Mouse (Mus musculus) neural tube, embryonic 11.5 days (tissue): ENCODE measurements around the gene Egfl8. TPM values are rescaled to one million over a fixed set of nuclear protein-coding genes. Genes with fewer than 3 reads are reported as not detected.
A peak's percentile ranks its signal among the peaks of the same experiment; 100 is the strongest.

Experiments
- ATAC-seq: fragments of 200-750 bp; cut with Nextera tagmentation; 2 replicates; pipeline ENCODE4 v1.8.0; 2017; ENCODE audit warnings: moderate number of reproducible peaks, mild to moderate bottlenecking, moderate TSS enrichment, moderate library complexity; ENCODE audit not compliant: insufficient read depth, low FRiP score, low TSS enrichment
- DNase-seq: peaks from one replicate; pipeline ENCODE4 v3.0.0-alpha.2; 2015; ENCODE audit warnings: low spot score
- H3K27ac ChIP-seq: fragments of 300-500 bp; sonication (generic); 2 replicates; pipeline ENCODE4 v1.5.1; 2014; ENCODE audit warnings: low read depth, mild to moderate bottlenecking, low read length
- H3K27me3 ChIP-seq: fragments of 300-500 bp; sonication (generic); 2 replicates; pipeline ENCODE4 v1.6.1; 2014; ENCODE audit warnings: mild to moderate bottlenecking, low read length, mixed read lengths; ENCODE audit not compliant: control insufficient read depth, insufficient read depth
- H3K36me3 ChIP-seq: fragments of 300-500 bp; sonication (generic); 2 replicates; pipeline ENCODE4 v1.6.1; 2014; ENCODE audit warnings: mild to moderate bottlenecking, low read length, moderate library complexity, mixed read lengths; ENCODE audit not compliant: control insufficient read depth, insufficient read depth
- H3K4me1 ChIP-seq: fragments of 300-500 bp; sonication (generic); 2 replicates; pipeline ENCODE4 v1.6.1; 2014; ENCODE audit warnings: low read length, mixed read lengths; ENCODE audit not compliant: control insufficient read depth, insufficient read depth
- H3K4me2 ChIP-seq: fragments of 300-500 bp; sonication (generic); 2 replicates; pipeline ENCODE4 v1.6.1; 2014; ENCODE audit warnings: low read depth, mild to moderate bottlenecking, moderate library complexity
- H3K4me3 ChIP-seq: fragments of 300-500 bp; sonication (generic); 2 replicates; pipeline ENCODE4 v1.5.1; 2014; ENCODE audit warnings: low read depth, low read length
- H3K9ac ChIP-seq: fragments of 300-500 bp; sonication (generic); 2 replicates; pipeline ENCODE4 v1.6.1; 2014; ENCODE audit warnings: mild to moderate bottlenecking, low read length
- H3K9me3 ChIP-seq: fragments of 300-500 bp; sonication (generic); 2 replicates; pipeline ENCODE4 v1.6.1; 2016; ENCODE audit warnings: low read length; ENCODE audit not compliant: control insufficient read depth
- WGBS: fragments of 180-500 bp; shearing (Covaris S2); extraction: QIAGEN DNeasy Blood & Tissue Kit; methylation state at CpG from one replicate; pipeline ENCODE4 v1.1.7; 2014; 5-methylcytosine and 5-hydroxymethylcytosine counted together
- polyA plus RNA-seq: library from polyadenylated mRNA; unstranded; fragments of >200 nt; fragmentation: Nextera tagmentation; extraction: Ambion mirVana; gene quantifications from 2 replicates; pipeline ENCODE4 v1.2.1, GENCODE M21; 2014

The Egfl8 gene
- polyA plus RNA-seq, 1 experiment from 2014 or later = 12.1 TPM

DNA sequence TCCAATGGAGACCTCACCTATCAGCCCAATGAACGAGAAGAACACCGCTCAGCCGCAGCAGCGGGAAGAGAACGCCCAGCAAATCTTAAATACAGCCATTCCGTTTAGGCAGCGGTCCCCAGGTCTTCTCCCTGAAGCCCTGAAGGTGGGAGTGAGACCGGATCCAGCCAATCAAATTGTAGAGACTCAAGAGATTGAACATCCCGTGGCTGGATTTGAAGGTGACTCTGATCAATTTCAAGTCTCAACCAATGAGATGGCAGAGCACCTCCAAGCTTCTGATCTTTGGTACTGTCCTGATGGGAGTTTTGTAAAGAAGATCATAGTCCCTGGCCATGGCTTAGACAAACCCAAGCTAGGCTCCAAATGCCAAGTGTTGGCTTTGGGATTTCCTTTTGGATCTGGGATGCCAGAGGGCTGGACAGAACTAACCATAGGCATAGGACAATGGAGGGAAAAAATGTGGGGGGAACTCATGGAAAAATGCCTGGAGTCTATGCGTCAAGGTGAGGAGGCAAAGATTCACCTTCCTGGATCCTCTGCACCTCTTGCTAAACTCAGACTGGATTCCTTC, 29.6 kb upstream of the Egfl8 start:
- ATAC-seq (no peak), DNase-seq (no peak)
- H3K4me1 ChIP-seq = peaks cover 17% of the 10 kb centered on the region
- whole genome bisulfite sequencing = 46% methylated on average over 10 of the region's 10 CpGs
- H3K9me3 ChIP-seq = no peaks in the 10 kb centered on the region
- no peak overlapping the region for H3K27ac ChIP-seq
- H3K9ac ChIP-seq = peak overlapping the region; percentile 55
- H3K4me3 ChIP-seq = peak overlapping the region; percentile 50
- no peaks in the 10 kb centered on the region for H3K27me3 ChIP-seq
- H3K36me3 ChIP-seq = peaks cover 2% of the 10 kb centered on the region; the same call in 1 of the 2 replicates
- peak overlapping the region; percentile 61 for H3K4me2 ChIP-seq

DNA sequence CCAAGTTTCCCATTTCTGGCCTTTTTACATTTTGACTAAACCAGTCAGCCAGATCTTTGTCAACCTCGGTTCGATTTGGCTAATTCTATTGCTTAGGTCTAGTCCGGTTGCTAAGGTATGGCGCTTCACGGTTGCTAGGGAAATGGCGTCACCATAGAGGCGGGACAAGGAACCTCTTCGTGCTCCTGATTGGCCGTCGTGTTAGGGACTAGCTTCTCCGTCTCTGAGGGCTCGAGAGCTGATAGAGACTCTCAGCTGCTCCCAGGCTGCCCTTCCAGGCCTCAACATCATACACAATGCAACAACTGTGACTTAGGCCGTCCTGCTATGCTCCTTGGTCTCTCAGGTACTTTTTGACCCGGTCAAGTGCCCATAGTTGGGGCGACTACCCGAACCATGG, 28.8 kb upstream of the Egfl8 start, which contains the start of gene Fkbpl:
Fkbpl (plus strand) TSS at position 157 of the 400 bp plus-strand sequence.
- no peaks in the 10 kb centered on the region for H3K27me3 ChIP-seq
- no peaks in the 10 kb centered on the region for H3K9me3 ChIP-seq
- peak; percentile 95 for DNase-seq
- peaks cover 17% of the 10 kb centered on the region for H3K4me1 ChIP-seq
- peak within 1 kb of the TSS; percentile 50 for H3K4me3 ChIP-seq
- H3K9ac ChIP-seq = peak within 1 kb of the TSS; percentile 55
- peak; percentile 70 for ATAC-seq
- WGBS = under 1% methylated on average over 16 of the region's 16 CpGs
- H3K27ac ChIP-seq = no peak within 1 kb of the TSS
- H3K4me2 ChIP-seq = peak within 1 kb of the TSS; percentile 61
- no peaks in the 10 kb centered on the region for H3K36me3 ChIP-seq

DNA sequence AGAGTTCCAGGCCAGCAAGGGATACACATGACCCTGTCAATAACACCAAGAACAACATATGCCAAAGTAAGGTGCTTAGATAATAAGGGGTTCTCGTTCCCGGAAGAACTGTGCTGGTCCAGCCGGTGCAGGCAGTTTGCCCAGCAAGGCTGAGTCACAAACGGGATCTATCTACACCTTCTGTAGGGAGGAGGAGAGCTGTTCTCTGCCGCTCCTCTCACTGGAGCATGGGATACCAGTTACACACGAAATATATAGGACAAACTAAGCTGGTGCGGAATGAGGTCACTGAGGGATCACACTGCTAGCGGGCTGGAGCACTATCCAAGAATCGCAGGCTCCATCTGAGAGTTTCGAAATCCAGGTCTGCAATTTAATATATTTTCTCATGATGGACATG, 28.2 kb upstream of the Egfl8 start:
- H3K4me1 ChIP-seq = peaks cover 17% of the 10 kb centered on the region
- H3K27me3 ChIP-seq = no peaks in the 10 kb centered on the region
- H3K9ac ChIP-seq = no peak overlapping the region
- H3K36me3 ChIP-seq = no peaks in the 10 kb centered on the region
- no peak for ATAC-seq
- no peak overlapping the region for H3K27ac ChIP-seq
- 84% methylated on average over 10 of the region's 10 CpGs for WGBS
- H3K4me3 ChIP-seq = no peak overlapping the region
- H3K9me3 ChIP-seq = no peaks in the 10 kb centered on the region
- DNase-seq = no peak
- no peak overlapping the region for H3K4me2 ChIP-seq

DNA sequence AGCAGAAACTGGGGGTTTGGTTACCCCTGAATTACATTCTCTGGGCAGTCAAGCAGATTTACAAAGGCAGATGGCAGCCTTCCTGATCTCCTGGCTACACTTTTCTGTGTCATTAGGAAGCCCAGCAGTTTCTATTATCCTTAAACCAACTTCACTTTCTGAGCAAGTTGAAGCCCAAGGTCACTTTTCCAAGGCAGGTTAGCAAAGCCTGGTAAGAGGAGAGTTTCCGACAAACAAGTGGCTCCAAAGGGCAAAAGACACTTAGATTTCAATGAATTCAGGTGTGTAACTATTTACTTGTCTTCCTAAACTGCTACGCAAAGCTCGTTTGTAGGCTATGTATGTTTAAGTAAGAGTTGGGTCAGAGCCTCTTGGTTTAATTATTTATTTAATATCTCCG, 27.6 kb upstream of the Egfl8 start:
- Histone ChIP-seq H3K4me1 (peaks cover 16% of the 10 kb centered on the region), H3K9ac (no peak overlapping the region), H3K9me3 (no peaks in the 10 kb centered on the region), H3K36me3 (no peaks in the 10 kb centered on the region), H3K4me2 (no peak overlapping the region), H3K4me3 (no peak overlapping the region), H3K27ac (no peak overlapping the region), H3K27me3 (no peaks in the 10 kb centered on the region)
- WGBS = 89% methylated on average over 4 of the region's 4 CpGs
- DNase-seq = no peak
- no peak for ATAC-seq

DNA sequence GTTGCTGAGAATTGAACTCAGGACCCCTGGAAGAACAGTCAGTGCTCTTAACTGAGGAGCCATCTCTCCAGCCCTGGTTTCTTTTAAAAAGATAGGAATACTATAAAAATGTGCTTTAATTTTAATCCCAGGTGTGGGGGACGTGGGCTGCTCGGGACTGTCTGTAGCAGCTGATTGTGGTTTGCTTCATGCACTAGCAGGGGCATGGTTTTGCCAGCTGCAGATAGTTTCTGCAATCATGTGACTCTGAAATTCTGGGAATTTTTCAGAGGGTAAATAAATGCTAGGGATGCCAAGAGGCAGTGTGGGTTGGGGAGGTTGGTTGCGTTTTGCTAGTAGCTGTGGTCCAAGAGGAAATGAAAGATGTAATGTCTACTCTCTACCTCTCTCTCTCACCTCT, 26.2 kb upstream of the Egfl8 start:
- no peak for DNase-seq
- Histone ChIP-seq H3K4me1 (peaks cover 6% of the 10 kb centered on the region), H3K27ac (peak overlapping the region; percentile 58; the same call in 1 of the 2 replicates), H3K4me3 (no peak overlapping the region), H3K27me3 (no peaks in the 10 kb centered on the region), H3K36me3 (no peaks in the 10 kb centered on the region), H3K9me3 (no peaks in the 10 kb centered on the region), H3K9ac (no peak overlapping the region), H3K4me2 (no peak overlapping the region)
- 90% methylated on average over 3 of the region's 3 CpGs for WGBS
- ATAC-seq = no peak

DNA sequence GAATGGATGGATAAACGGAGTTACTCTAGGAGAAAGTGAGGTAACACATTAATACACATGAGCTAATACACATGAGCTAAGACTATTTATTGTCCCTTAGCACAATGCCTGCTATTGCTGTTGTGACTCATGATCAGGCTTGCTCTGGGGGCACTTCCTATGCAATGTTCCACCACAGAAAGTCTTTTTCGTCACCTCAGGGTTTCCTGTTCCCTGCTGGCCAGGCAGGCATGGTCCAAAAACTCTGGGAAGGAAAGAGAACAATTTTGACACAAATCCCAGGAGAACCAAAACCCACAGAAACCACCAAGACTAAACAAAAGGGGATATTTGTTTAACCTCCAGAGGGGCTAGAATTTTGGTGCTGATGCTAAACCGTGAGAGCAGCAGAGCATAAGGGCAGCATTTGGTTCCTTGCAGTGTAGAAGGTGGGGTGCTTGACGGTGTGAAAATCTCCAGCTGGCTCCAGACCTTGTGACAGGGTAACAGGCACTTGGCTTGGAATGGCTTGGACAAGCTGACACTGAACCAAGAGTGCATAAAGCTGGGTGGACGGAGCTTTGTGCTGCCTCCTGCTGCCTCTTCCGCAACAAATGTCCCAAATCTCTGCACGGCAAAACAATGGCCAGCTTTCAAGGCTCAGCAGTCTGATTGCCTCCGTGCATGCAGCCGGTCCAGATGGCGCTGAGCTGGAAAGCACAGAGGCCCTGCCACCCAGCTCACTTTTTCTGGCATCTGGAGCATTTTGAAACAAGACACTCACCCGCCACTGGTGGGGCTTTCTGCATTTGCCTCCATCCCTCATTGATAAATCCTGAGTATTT, 25.2 kb upstream of the Egfl8 start:
- Histone ChIP-seq H3K27me3 (no peaks in the 10 kb centered on the region), H3K27ac (peak overlapping the region; percentile 58), H3K9ac (peak overlapping the region; percentile 33; the same call in 1 of the 2 replicates), H3K9me3 (no peaks in the 10 kb centered on the region), H3K4me3 (no peak overlapping the region), H3K36me3 (no peaks in the 10 kb centered on the region), H3K4me1 (peaks cover 6% of the 10 kb centered on the region), H3K4me2 (no peak overlapping the region)
- WGBS = 18% methylated on average over 11 of the region's 11 CpGs
- ATAC-seq (peak; percentile 56; the same call in 1 of the 2 replicates), DNase-seq (peak; percentile 59)

DNA sequence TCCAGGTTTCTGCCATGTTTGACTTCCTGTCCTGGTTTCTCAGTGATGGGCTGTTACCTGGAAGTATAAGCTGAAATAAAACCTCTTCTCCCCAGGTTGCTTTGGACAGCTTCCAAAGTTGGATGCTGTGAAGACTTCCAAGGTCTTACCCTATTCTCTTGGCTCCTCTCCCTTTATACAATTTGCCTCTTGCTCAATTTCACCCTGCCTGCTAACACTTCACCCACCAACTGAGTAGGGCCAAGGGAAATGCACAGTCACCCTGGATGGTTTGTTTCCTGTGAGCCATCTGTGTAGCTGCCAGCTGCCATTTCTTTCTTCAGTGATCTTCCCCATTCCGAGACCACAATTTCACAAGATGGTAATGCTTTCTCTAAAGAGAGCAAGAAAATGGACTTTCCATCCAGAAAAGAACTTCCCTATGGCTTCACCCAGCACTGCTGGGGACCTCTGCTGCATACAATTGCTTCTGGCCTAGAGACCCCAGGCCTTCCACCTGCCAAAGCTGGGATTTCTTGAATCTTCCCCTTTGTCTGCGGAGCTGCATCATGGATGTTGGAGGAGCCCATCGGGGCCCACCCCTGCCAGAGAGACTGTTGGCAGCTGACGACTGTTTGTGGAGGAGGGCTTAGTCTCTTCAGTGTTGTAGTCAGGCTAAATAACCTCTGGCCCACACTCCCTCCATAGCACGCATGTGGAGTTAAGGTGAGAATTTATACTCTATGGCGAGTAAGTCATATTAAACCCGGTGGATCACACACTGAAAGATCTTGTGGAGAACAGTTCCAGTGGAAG, 23.9 kb upstream of the Egfl8 start:
- 85% methylated on average over 7 of the region's 7 CpGs for WGBS

DNA sequence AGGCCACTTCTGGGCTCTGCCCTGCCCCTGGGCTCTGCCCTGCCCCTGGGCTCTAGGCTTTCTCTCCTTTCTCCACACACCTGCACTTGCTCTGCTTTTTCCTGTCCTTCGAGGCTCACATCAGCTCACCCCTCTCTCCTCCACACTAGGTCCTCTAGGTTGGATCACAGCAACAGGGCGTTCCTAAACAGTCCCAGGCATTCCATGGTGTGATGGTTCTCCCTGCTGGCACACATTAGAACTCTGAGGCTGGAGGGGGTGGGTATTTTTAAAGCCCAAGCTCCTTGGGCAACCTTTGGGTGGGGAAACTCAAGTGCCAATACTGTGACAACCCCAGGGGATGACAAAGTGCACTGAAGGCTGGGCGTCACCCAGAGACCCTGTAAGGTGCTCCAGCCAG, 21.7 kb upstream of the Egfl8 start:
- no peaks in the 10 kb centered on the region for H3K4me1 ChIP-seq
- H3K27me3 ChIP-seq = peaks cover 10% of the 10 kb centered on the region; the same call in 1 of the 2 replicates
- H3K9me3 ChIP-seq = no peaks in the 10 kb centered on the region
- WGBS = 60% methylated on average over 3 of the region's 3 CpGs
- ATAC-seq (no peak), DNase-seq (no peak)
- no peak overlapping the region for H3K4me2 ChIP-seq
- H3K27ac ChIP-seq = no peak overlapping the region
- H3K36me3 ChIP-seq = no peaks in the 10 kb centered on the region
- H3K9ac ChIP-seq = no peak overlapping the region
- no peak overlapping the region for H3K4me3 ChIP-seq

More for the DNA sequence above, 23.9 kb upstream of the Egfl8 start:
- Histone ChIP-seq H3K27ac (no peak overlapping the region), H3K4me2 (no peak overlapping the region), H3K9ac (no peak overlapping the region), H3K4me3 (no peak overlapping the region), H3K36me3 (no peaks in the 10 kb centered on the region), H3K4me1 (no peaks in the 10 kb centered on the region), H3K27me3 (no peaks in the 10 kb centered on the region), H3K9me3 (no peaks in the 10 kb centered on the region)
- DNase-seq (no peak), ATAC-seq (no peak)
